Mouse (Mus musculus) spleen, adult 10 weeks (tissue): ENCODE results near the gene Mef2c. TPM values are rescaled to one million over a fixed set of nuclear protein-coding genes. Genes with fewer than 3 reads are reported as not detected.

Source experiments
- polyA plus RNA-seq: library from polyadenylated mRNA; stranded (reverse); fragments of 350-450 nt; fragmentation: Illumina TruSeq; extraction: RNeasy Lipid Tissue Mini Kit (QIAGEN cat#74804); gene quantifications from one replicate; pipeline ENCODE4 v1.2.3, GENCODE M21; 2015; ENCODE audit warnings: low replicate concordance; ENCODE audit not compliant: insufficient read depth

The Mef2c gene
- 224 TPM for polyA plus RNA-seq

GRCm38 (mm10) chr13:83503919-83504318 is at the start of gene Mef2c:
Gene Mef2c, plus strand, starts transcription at chr13:83504034.

